Mouse (Mus musculus): Measurements from ENCODE around the gene Dnase1l2.
A peak's percentile ranks its signal among the peaks of the same experiment; 100 is the strongest.
"Not testable (repeated sequence)": the region's sequence is repeated elsewhere in the genome, so short reads cannot be mapped to it uniquely, and the experiment has no call there.

The Dnase1l2 gene

GRCm38 (mm10) chr17:24429201-24429983 lies 13.5 kb downstream of the Dnase1l2 start:
- DNase-seq (ENCODE audit: low read depth, low spot score): no peak

- DNase-seq (ENCODE audit: low read depth, low spot score): no peak
Measured at GRCm38 (mm10) chr17:24427170-24427557, 15.7 kb downstream of the Dnase1l2 start.

- peak; percentile 80 for DNase-seq (ENCODE audit: low read depth, low spot score)
Measured at GRCm38 (mm10) chr17:24426471-24427169, 16.3 kb downstream of the Dnase1l2 start, which contains the start of gene Eci1. TSS of gene Eci1 (plus strand) at chr17:24426641.

- no peak for DNase-seq (ENCODE audit: low read depth, low spot score)
Measured at GRCm38 (mm10) chr17:24425905-24426304, 17.0 kb downstream of the Dnase1l2 start.

GRCm38 (mm10) chr17:24425326-24425725 lies 17.6 kb downstream of the Dnase1l2 start:
- not testable (repeated sequence) for DNase-seq (ENCODE audit: low read depth, low spot score)

GRCm38 (mm10) chr17:24424489-24424888 lies 18.4 kb downstream of the Dnase1l2 start:
- no peak for DNase-seq (ENCODE audit: low read depth, low spot score)

GRCm38 (mm10) chr17:24423114-24423513 lies 19.8 kb downstream of the Dnase1l2 start:
- no peak for DNase-seq (ENCODE audit: low read depth, low spot score)

- no peak for DNase-seq (ENCODE audit: low read depth, low spot score)
Measured at GRCm38 (mm10) chr17:24416051-24416652, 26.8 kb downstream of the Dnase1l2 start.

- DNase-seq (ENCODE audit: low read depth, low spot score): no peak
Measured at GRCm38 (mm10) chr17:24415011-24415410, 27.9 kb downstream of the Dnase1l2 start.

- DNase-seq (ENCODE audit: low read depth, low spot score): peak; percentile 96
Measured at GRCm38 (mm10) chr17:24414230-24414976, 28.5 kb downstream of the Dnase1l2 start, which contains the start of gene Rnps1. TSS of gene Rnps1 (plus strand) at chr17:24414565.

GRCm38 (mm10) chr17:24413557-24414211 lies 29.2 kb downstream of the Dnase1l2 start:
- no peak for DNase-seq (ENCODE audit: low read depth, low spot score)

- DNase-seq (ENCODE audit: low read depth, low spot score): no peak
Measured at GRCm38 (mm10) chr17:24407116-24407803, 35.6 kb downstream of the Dnase1l2 start.

- DNase-seq (ENCODE audit: low read depth, low spot score): no peak
Measured at GRCm38 (mm10) chr17:24402371-24402770, 40.5 kb downstream of the Dnase1l2 start.

- no peak for DNase-seq (ENCODE audit: low read depth, low spot score)
Measured at GRCm38 (mm10) chr17:24394456-24394855, 48.4 kb downstream of the Dnase1l2 start.

- DNase-seq (ENCODE audit: low read depth, low spot score): no peak
Measured at GRCm38 (mm10) chr17:24393527-24393926, 49.4 kb downstream of the Dnase1l2 start.

- no peak for DNase-seq (ENCODE audit: low read depth, low spot score)
Measured at GRCm38 (mm10) chr17:24391149-24391548, 51.8 kb downstream of the Dnase1l2 start.

All from retina, adult 2 months (tissue).